Mouse (Mus musculus) hindbrain, embryonic 13.5 days (tissue): Measurements from ENCODE around the gene Npr1. TPM values are rescaled to one million over a fixed set of nuclear protein-coding genes. Genes with fewer than 3 reads are reported as not detected.

Experiments
- ATAC-seq: fragments of 200-750 bp; cut with Nextera tagmentation; 2 replicates; pipeline ENCODE4 v1.8.0; 2017; ENCODE audit warnings: moderate TSS enrichment; ENCODE audit not compliant: low FRiP score
- H3K27ac ChIP-seq: fragments of 300-500 bp; sonication (generic); 2 replicates; pipeline ENCODE4 v1.5.1; 2015; ENCODE audit warnings: inconsistent platforms, mild to moderate bottlenecking, moderate library complexity
- H3K27me3 ChIP-seq: fragments of 300-500 bp; sonication (generic); 2 replicates; pipeline ENCODE4 v1.6.1; 2015; ENCODE audit warnings: mild to moderate bottlenecking, inconsistent platforms
- H3K36me3 ChIP-seq: fragments of 300-500 bp; sonication (generic); 2 replicates; pipeline ENCODE4 v1.6.1; 2015; ENCODE audit warnings: mild to moderate bottlenecking, inconsistent platforms
- H3K4me1 ChIP-seq: fragments of 300-500 bp; sonication (generic); replicated peaks from 2 replicates; pipeline ENCODE4 v1.6.1; 2015; ENCODE audit warnings: inconsistent platforms
- H3K4me2 ChIP-seq: fragments of 300-500 bp; sonication (generic); 2 replicates; pipeline ENCODE4 v1.6.1; 2015; ENCODE audit warnings: inconsistent platforms, mild to moderate bottlenecking, moderate library complexity
- H3K4me3 ChIP-seq: fragments of 300-500 bp; sonication (generic); 2 replicates; pipeline ENCODE4 v1.5.1; 2015; ENCODE audit warnings: mild to moderate bottlenecking, inconsistent platforms
- H3K9ac ChIP-seq: fragments of 300-500 bp; sonication (generic); 2 replicates; pipeline ENCODE4 v1.6.1; 2015; ENCODE audit warnings: mild to moderate bottlenecking, inconsistent platforms
- H3K9me3 ChIP-seq: fragments of 300-500 bp; sonication (generic); 2 replicates; pipeline ENCODE4 v1.6.1; 2016; ENCODE audit warnings: inconsistent platforms
- WGBS: fragments of 180-500 bp; shearing (Covaris S2); methylation state at CpG from one replicate; pipeline ENCODE4 v1.1.7; 2015; 5-methylcytosine and 5-hydroxymethylcytosine counted together
- polyA plus RNA-seq: library from polyadenylated mRNA; unstranded; fragments of >200 nt; fragmentation: Nextera tagmentation; extraction: Ambion mirVana; gene quantifications from 2 replicates; pipeline ENCODE4 v1.2.1, GENCODE M21; 2015

The Npr1 gene
- polyA plus RNA-seq = 3.5 and 3.7 TPM in 2 replicates

DNA sequence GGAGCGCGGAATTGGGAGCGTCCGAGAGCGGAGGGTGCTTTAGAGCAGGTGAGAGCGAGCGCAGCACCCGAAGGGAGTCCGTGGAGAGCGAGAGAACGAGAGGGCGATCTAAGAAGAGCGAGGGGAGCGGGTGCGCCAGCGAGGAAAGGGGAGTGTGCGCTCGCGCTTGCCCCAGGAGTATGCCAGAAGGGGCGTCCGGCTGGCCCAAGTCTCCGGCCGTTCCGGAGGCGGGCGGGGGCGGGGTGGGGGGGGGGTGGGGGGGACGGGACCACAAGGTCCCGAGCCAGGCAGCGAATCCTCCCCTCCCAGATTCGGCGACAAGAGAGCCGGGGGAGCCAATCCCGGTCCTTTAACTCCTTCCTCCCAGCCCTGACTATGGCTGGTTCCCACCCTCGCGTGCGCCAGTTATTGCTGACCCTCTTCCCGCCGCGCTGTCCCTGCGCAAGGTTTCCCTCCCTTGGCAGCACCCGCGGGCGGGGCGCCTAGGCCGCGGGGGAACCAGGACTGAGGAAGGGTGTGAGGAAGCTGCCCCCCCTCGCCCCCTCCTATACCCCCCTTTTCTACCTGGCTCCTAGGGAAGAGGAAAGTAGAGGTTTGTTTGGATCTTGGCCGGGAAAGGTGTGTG, at the start of gene Npr1:
Gene Npr1 (minus strand): TSS at position 181 of the 625 bp plus-strand sequence.
- no peaks in the 10 kb centered on the region for H3K9me3 ChIP-seq
- H3K9ac ChIP-seq = peak within 1 kb of the TSS; percentile 67
- 0% methylated on average over 32 of the region's 49 CpGs for WGBS
- peaks cover 67% of the 10 kb centered on the region for H3K27me3 ChIP-seq
- peak within 1 kb of the TSS; percentile 94 for H3K4me2 ChIP-seq
- peak; percentile 67 for ATAC-seq
- no peaks in the 10 kb centered on the region for H3K36me3 ChIP-seq
- peak within 1 kb of the TSS; percentile 57 for H3K4me3 ChIP-seq
- no peak within 1 kb of the TSS for H3K27ac ChIP-seq
- H3K4me1 ChIP-seq = peaks cover 16% of the 10 kb centered on the region

DNA sequence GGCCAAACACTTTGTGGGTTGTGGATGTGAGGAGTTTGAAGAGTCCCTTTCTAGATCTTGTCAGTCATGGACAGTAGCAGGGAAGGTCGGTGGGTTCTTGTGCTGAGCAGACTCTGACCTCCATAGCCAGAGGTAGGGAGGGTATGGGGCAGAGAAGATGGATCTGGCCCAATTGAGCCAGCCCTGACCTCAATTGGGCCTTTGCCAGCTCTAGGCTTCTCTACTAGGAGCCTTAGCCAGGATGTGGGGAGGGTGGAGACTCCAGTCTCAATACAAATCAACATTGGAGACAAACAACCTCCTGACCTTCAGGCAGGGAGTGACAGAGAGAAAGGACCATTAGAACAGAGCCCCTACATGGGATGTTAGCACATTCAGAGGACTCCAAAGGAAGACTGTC, 49.6 kb upstream of the Npr1 start:
- Histone ChIP-seq H3K4me1 (peaks cover 20% of the 10 kb centered on the region), H3K36me3 (no peaks in the 10 kb centered on the region), H3K27ac (no peak overlapping the region), H3K9me3 (no peaks in the 10 kb centered on the region), H3K4me2 (peak overlapping the region; percentile 59), H3K4me3 (peak overlapping the region; percentile 34; the same call in 1 of the 2 replicates), H3K27me3 (peaks cover 48% of the 10 kb centered on the region), H3K9ac (peak overlapping the region; percentile 43; the same call in 1 of the 2 replicates)
- 60% methylated on average over 1 of the region's 1 CpGs for WGBS
- no peak for ATAC-seq

DNA sequence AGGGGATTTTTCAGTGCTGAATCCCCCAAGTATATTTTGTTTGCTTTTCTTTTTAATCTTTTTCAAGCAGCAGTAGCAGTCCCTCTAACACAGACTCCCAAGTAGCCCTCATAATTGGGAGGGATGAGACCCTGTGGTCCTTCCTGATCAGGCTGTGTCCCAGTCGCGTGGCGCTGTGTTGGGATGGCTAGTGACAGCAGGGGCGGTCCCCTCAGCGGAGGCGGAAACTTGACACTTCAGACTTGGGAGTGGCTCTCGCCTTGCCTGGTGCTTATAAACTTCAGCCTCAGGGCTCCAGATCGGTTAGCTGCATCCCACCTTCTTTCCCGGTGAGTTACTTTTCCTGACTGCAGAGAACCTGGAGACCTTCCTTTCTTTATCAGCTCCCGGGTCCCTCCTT, 49.0 kb upstream of the Npr1 start:
- Histone ChIP-seq H3K9ac (peak overlapping the region; percentile 43), H3K27me3 (peaks cover 48% of the 10 kb centered on the region), H3K4me1 (peaks cover 20% of the 10 kb centered on the region), H3K36me3 (no peaks in the 10 kb centered on the region), H3K9me3 (no peaks in the 10 kb centered on the region), H3K27ac (no peak overlapping the region), H3K4me3 (peak overlapping the region; percentile 34), H3K4me2 (peak overlapping the region; percentile 59)
- WGBS = under 1% methylated on average over 10 of the region's 10 CpGs
- ATAC-seq = no peak

DNA sequence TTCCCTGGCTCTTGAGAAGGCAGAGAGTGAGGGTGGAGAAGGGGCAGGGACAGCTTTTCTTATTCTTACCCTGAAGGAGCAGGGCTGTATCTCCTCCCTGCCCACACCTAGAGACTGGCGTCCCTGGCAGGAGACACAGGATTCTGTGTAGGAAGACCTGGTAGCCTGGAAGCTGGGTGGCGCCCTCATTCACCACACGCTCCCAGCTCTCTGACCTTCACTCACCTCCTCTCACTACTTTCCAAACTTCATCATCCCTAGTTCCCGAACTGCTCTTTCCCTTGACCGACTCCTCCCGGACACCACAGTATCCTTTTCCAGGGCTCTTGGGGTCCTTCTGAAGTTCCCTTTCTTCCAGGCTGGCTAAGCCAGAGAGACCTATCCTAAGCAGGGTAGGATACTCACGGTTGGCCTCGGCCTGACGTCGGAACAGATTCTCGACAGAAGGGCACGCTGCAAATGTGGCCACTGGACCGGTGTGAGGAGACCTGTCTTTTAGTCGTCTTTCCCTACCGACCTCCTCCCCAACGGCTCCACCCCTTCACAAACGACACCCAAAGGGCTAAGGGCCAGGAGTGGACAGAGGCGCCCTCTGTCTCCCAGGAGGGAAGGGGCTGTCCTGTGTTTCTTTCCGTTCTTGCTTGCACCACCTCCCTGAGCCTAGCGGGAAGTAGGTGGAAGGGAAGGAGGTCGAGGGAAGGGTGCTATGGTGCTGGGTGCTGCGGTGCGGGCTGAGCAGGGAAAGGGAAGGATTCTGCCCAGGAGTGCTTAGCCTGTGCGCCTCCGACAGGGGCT, 48.3 kb upstream of the Npr1 start, which contains the start of the genes S100a1 and S100a13:
Gene S100a1 (minus strand): TSS at position 597 of the 795 bp plus-strand sequence.
Gene S100a13 (plus strand): TSS at position 640 of the 795 bp plus-strand sequence.
- Histone ChIP-seq H3K27me3 (peaks cover 48% of the 10 kb centered on the region), H3K4me3 (peak within 1 kb of the TSS; percentile 34), H3K9ac (peak within 1 kb of the TSS; percentile 43), H3K27ac (no peak within 1 kb of the TSS), H3K36me3 (no peaks in the 10 kb centered on the region), H3K4me2 (peak within 1 kb of the TSS; percentile 59), H3K9me3 (no peaks in the 10 kb centered on the region), H3K4me1 (peaks cover 20% of the 10 kb centered on the region)
- WGBS = 4% methylated on average over 25 of the region's 25 CpGs
- no peak for ATAC-seq

DNA sequence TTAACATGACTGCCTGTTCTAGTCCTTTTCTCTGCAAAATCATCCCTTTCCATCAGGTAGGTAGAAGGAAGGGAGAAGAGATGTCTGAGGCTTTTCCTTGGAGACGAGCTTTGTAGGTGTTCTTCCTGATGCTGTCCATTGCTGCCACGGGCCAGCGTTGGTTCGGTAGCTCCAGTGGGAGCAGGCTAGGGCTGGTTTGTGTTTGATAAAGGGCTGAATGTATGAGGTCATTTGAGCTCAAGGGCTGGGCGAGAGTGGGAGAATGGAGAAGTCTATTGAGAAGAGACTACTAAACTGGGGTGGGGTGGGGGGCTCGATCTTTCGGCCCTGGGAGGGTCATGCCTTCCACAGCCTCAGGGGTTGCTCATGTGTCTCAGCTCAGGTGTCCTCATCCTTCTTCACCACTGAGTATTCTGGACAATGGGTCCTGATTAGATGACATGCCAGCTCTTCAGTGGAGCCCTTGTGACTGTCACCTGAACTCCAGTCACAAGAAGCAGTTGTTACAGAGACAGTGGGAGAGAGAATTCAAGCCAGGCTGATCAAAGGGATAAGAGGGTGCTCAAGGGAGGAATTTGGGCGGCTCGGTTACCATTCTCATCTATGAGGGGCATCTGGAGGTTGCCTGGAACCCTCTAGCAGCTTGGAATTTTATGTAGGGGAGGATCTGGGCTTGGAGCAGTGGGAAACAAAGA, 47.4 kb upstream of the Npr1 start:
- H3K4me2 ChIP-seq = peak overlapping the region; percentile 59; the same call in 1 of the 2 replicates
- no peak overlapping the region for H3K4me3 ChIP-seq
- no peak overlapping the region for H3K9ac ChIP-seq
- 80% methylated on average over 9 of the region's 9 CpGs for WGBS
- no peak for ATAC-seq
- peaks cover 48% of the 10 kb centered on the region for H3K27me3 ChIP-seq
- no peaks in the 10 kb centered on the region for H3K36me3 ChIP-seq
- H3K9me3 ChIP-seq = no peaks in the 10 kb centered on the region
- no peak overlapping the region for H3K27ac ChIP-seq
- peaks cover 22% of the 10 kb centered on the region for H3K4me1 ChIP-seq

DNA sequence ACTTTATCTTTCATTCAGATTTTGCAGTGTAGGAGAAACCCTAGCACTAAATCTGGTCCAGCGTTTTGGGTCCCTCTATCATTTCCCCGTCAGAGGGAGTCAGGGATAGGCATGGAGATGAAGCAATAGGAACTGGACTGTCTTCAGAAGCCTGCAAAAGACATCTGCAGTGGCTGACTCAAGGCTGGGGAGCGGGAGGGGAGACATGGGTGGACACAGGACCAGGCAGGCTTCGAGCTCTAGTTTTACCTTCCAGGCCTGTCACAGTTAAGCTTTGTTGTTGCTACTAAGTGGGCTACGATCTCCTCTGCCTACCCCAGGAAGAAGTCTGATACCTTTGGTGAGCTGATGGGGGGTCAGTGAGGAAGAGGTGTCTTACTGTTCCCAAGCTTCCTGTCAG, 46.6 kb upstream of the Npr1 start:
- Histone ChIP-seq H3K27me3 (peaks cover 48% of the 10 kb centered on the region), H3K36me3 (peaks cover 2% of the 10 kb centered on the region), H3K9me3 (no peaks in the 10 kb centered on the region), H3K9ac (no peak overlapping the region), H3K4me1 (peaks cover 30% of the 10 kb centered on the region), H3K27ac (no peak overlapping the region), H3K4me2 (no peak overlapping the region), H3K4me3 (no peak overlapping the region)
- ATAC-seq = no peak
- WGBS = 94% methylated on average over 5 of the region's 5 CpGs

GRCm38 (mm10) chr3:90509747-90510123, 44.1 kb upstream of the Npr1 start:
- ATAC-seq = peak; percentile 26
- Histone ChIP-seq H3K9ac (no peak overlapping the region), H3K36me3 (peaks cover 27% of the 10 kb centered on the region), H3K4me1 (peaks cover 33% of the 10 kb centered on the region), H3K9me3 (no peaks in the 10 kb centered on the region), H3K4me2 (peak overlapping the region; percentile 53), H3K27ac (peak overlapping the region; percentile 59; the same call in 1 of the 2 replicates), H3K4me3 (peak overlapping the region; percentile 93), H3K27me3 (peaks cover 34% of the 10 kb centered on the region)
- WGBS = 15% methylated on average over 2 of the region's 2 CpGs

GRCm38 (mm10) chr3:90508950-90509746, 43.5 kb upstream of the Npr1 start, which contains the start of gene Chtop:
TSS of gene Chtop (minus strand) at chr3:90509498.
- peaks cover 32% of the 10 kb centered on the region for H3K36me3 ChIP-seq
- under 1% methylated on average over 65 of the region's 66 CpGs for WGBS
- ATAC-seq = peak; percentile 93
- peak within 1 kb of the TSS; percentile 98 for H3K27ac ChIP-seq
- peak within 1 kb of the TSS; percentile 93 for H3K4me3 ChIP-seq
- H3K4me2 ChIP-seq = peak within 1 kb of the TSS; percentile 84
- peak within 1 kb of the TSS; percentile 98 for H3K9ac ChIP-seq
- H3K27me3 ChIP-seq = peaks cover 29% of the 10 kb centered on the region
- H3K4me1 ChIP-seq = peaks cover 29% of the 10 kb centered on the region
- no peaks in the 10 kb centered on the region for H3K9me3 ChIP-seq

DNA sequence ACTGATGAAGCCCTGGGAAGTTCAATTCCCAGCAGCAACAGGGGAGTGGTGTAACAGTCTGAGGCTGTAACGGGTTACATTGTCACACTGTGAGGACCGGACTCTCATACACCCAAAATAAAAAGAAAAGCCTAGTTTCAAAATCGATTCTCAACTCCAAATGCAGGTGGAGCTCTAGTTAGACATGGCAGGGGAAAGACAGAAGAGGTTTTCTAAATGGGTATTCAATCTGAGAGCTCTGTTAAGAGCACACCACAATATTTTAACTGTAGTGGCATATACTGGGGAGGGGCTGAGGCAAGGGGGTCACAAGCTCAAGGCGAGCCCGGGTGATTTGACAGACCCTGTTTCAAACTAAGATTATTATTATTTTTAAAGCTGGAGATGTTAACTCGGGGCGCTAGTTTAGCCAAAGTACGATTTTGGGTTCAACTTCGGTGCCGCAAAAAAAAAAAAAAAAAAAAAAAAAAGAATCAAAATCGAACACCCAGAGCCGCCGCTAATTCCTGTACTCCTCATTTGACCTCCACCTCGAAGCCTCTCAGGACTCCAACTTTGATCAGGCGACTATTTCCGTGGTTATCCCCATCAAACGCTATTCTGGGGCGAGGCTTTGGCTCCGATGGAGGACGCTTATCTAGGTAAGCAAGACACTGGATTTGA, 42.8 kb upstream of the Npr1 start:
- H3K4me3 ChIP-seq = peak overlapping the region; percentile 93
- H3K9me3 ChIP-seq = no peaks in the 10 kb centered on the region
- H3K27me3 ChIP-seq = peaks cover 21% of the 10 kb centered on the region
- H3K27ac ChIP-seq = peak overlapping the region; percentile 98
- H3K4me2 ChIP-seq = peak overlapping the region; percentile 84
- ATAC-seq = no peak; the same call in 1 of the 2 replicates
- peaks cover 40% of the 10 kb centered on the region for H3K36me3 ChIP-seq
- H3K9ac ChIP-seq = peak overlapping the region; percentile 98
- peaks cover 23% of the 10 kb centered on the region for H3K4me1 ChIP-seq
- 2% methylated on average over 20 of the region's 20 CpGs for WGBS

GRCm38 (mm10) chr3:90506362-90506761, 40.7 kb upstream of the Npr1 start:
- Histone ChIP-seq H3K27ac (no peak overlapping the region), H3K4me2 (no peak overlapping the region), H3K27me3 (0 out of 2 replicates have a peak, but pooled peaks cover 5% of the 10 kb centered on the region), H3K4me3 (no peak overlapping the region), H3K36me3 (peaks cover 60% of the 10 kb centered on the region), H3K4me1 (peaks cover 23% of the 10 kb centered on the region), H3K9me3 (no peaks in the 10 kb centered on the region), H3K9ac (no peak overlapping the region)
- 91% methylated on average over 3 of the region's 3 CpGs for WGBS
- no peak for ATAC-seq

DNA sequence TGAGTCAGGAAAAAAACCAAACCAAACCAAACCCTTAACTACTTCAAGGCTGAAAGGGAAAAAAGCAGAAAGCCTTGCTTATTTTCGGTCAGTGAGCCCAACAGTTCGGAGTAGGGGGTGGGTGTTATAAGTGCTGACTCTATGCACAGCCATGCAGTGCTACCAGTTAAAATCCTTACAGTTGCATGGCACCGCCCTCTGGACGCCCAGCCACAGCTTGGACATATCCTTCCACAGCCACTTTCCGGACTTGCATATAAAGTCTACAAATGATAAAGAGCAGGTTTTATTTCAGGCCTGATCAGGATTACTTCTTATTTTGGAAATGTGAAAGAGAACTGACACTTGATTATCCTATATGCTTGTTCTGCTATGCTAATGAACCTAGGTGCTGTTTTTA, 39.5 kb upstream of the Npr1 start:
- Histone ChIP-seq H3K9me3 (no peaks in the 10 kb centered on the region), H3K9ac (no peak overlapping the region), H3K4me1 (peaks cover 23% of the 10 kb centered on the region), H3K27me3 (no peaks in the 10 kb centered on the region), H3K27ac (no peak overlapping the region), H3K36me3 (peaks cover 68% of the 10 kb centered on the region), H3K4me2 (no peak overlapping the region), H3K4me3 (no peak overlapping the region)
- no peak for ATAC-seq
- WGBS = 93% methylated on average over 5 of the region's 5 CpGs
